Mouse (Mus musculus): ENCODE data around the gene Ackr1. TPM values are rescaled to one million over a fixed set of nuclear protein-coding genes. Genes with fewer than 3 reads are reported as not detected.

Gene Ackr1
- under 1 TPM; 0.35 to 0.82 TPM for total RNA-seq (2023)

GRCm38 (mm10) chr1:173333312-173334253, at the start of gene Ackr1:
TSS of gene Ackr1 (minus strand) at chr1:173333750.

GRCm38 (mm10) chr1:173367356-173368046, 34.0 kb upstream of the Ackr1 start, which contains the start of gene Cadm3:
TSS of gene Cadm3 (minus strand) at chr1:173367695.

GRCm38 (mm10) chr1:173350372-173350957, 16.9 kb upstream of the Ackr1 start, which contains the start of gene Aim2:
TSS of gene Aim2 (plus strand) at chr1:173350879.

Other genes with a start within 250 kb of the Ackr1 start
- gene Olfr1408, start 196.4 kb downstream of the Ackr1 start, total RNA-seq (2023), result not detected
- gene Olfr1406, start 143.1 kb downstream of the Ackr1 start, total RNA-seq (2023), result not detected
- gene Olfr218, start 135.9 kb downstream of the Ackr1 start, total RNA-seq (2023), result not detected
- not detected for gene Olfr1404, start 121.4 kb downstream of the Ackr1 start, total RNA-seq (2023)
- 1 to 10 TPM; 3.0 to 6.4 TPM for gene Fcer1a, start 106.5 kb downstream of the Ackr1 start, total RNA-seq (2023)
- gene Olfr418, start 67.7 kb downstream of the Ackr1 start, total RNA-seq (2023), result not detected
- gene Mptx2, start 56.0 kb downstream of the Ackr1 start, total RNA-seq (2023), result not detected
- 10 to 100 TPM; 38.9 to 53.5 TPM for gene Aim2, start 17.1 kb upstream of the Ackr1 start, total RNA-seq (2023)
- gene Cadm3, start 33.9 kb upstream of the Ackr1 start, total RNA-seq (2023), result under 1 TPM; 0.36 to 0.97 TPM
- 1 to 10 TPM; 1.2 to 1.6 TPM for gene Ifi206, start 157.3 kb upstream of the Ackr1 start, total RNA-seq (2023)
- gene Ifi214, start 202.2 kb upstream of the Ackr1 start, total RNA-seq (2023), result under 1 TPM; 0.24 to 0.51 TPM